Mouse (Mus musculus): Measurements from ENCODE around the gene Gm6588. TPM values are rescaled to one million over a fixed set of nuclear protein-coding genes. Genes with fewer than 3 reads are reported as not detected.

Gene Gm6588
- polyA plus RNA-seq, 1 experiment: not detected

GRCm38 (mm10) chr5:112428944-112429343, 20.3 kb upstream of the Gm6588 start:
- DNase-seq (ENCODE audit: low read depth): peak; percentile 84
- peak; percentile 90 for TF ChIP-seq CTCF (IDR thresholded peaks at IDR 0.05; ENCODE audit: borderline replicate concordance, extremely low read depth, insufficient read depth, insufficient read length)
- no peak for TF ChIP-seq POLR2A (IDR thresholded peaks at IDR 0.05; ENCODE audit: borderline replicate concordance, extremely low read depth, insufficient read depth, insufficient read length, poor library complexity, severe bottlenecking)

GRCm38 (mm10) chr5:112431120-112431775, 18.0 kb upstream of the Gm6588 start:
- TF ChIP-seq CTCF (IDR thresholded peaks at IDR 0.05; ENCODE audit: borderline replicate concordance, extremely low read depth, insufficient read depth, insufficient read length) (no peak), POLR2A (IDR thresholded peaks at IDR 0.05; ENCODE audit: borderline replicate concordance, extremely low read depth, insufficient read depth, insufficient read length, poor library complexity, severe bottlenecking) (no peak)
- DNase-seq (ENCODE audit: low read depth): no peak

DNA sequence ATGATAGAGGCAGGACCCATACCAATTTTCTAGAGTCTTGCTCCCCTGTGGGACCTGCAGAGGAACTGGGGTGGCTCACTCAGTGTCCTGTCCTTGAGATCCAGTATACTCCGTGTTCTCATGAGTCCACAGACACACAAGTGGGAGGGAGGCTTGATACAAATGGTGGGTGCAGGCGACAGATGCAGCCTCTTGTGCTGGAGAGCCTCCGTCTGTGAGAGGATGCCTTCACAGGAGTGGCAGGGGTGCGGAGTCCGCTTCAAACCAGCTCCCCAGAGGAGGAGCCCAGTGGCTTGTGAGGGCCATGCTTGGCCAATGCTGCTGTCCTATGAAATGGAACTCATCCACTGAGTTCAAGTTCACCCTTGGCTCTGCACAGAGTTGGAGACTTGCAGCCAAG, 17.2 kb upstream of the Gm6588 start:
- TF ChIP-seq POLR2A (IDR thresholded peaks at IDR 0.05; ENCODE audit: borderline replicate concordance, extremely low read depth, insufficient read depth, insufficient read length, poor library complexity, severe bottlenecking) (no peak), CTCF (IDR thresholded peaks at IDR 0.05; ENCODE audit: borderline replicate concordance, extremely low read depth, insufficient read depth, insufficient read length) (no peak)
- no peak for DNase-seq (ENCODE audit: low read depth)

GRCm38 (mm10) chr5:112433004-112433403, 16.2 kb upstream of the Gm6588 start:
- TF ChIP-seq POLR2A (IDR thresholded peaks at IDR 0.05; ENCODE audit: borderline replicate concordance, extremely low read depth, insufficient read depth, insufficient read length, poor library complexity, severe bottlenecking) (no peak), CTCF (IDR thresholded peaks at IDR 0.05; ENCODE audit: borderline replicate concordance, extremely low read depth, insufficient read depth, insufficient read length) (peak; percentile 90)
- DNase-seq (ENCODE audit: low read depth): peak; percentile 86

- TF ChIP-seq POLR2A (IDR thresholded peaks at IDR 0.05; ENCODE audit: borderline replicate concordance, extremely low read depth, insufficient read depth, insufficient read length, poor library complexity, severe bottlenecking) (no peak), CTCF (IDR thresholded peaks at IDR 0.05; ENCODE audit: borderline replicate concordance, extremely low read depth, insufficient read depth, insufficient read length) (no peak)
- DNase-seq (ENCODE audit: low read depth): no peak
These were observed 10.7 kb upstream of the Gm6588 start for GRCm38 (mm10) chr5:112438535-112438934.

- no peak for DNase-seq (ENCODE audit: low read depth)
- no peak for TF ChIP-seq CTCF (IDR thresholded peaks at IDR 0.05; ENCODE audit: borderline replicate concordance, extremely low read depth, insufficient read depth, insufficient read length)
- TF ChIP-seq POLR2A (IDR thresholded peaks at IDR 0.05; ENCODE audit: borderline replicate concordance, extremely low read depth, insufficient read depth, insufficient read length, poor library complexity, severe bottlenecking): no peak
These were observed 3.9 kb downstream of the Gm6588 start for GRCm38 (mm10) chr5:112453088-112453487.

- peak; percentile 62 for DNase-seq (ENCODE audit: low read depth)
These were observed 5.8 kb downstream of the Gm6588 start for GRCm38 (mm10) chr5:112454966-112455555.

DNA sequence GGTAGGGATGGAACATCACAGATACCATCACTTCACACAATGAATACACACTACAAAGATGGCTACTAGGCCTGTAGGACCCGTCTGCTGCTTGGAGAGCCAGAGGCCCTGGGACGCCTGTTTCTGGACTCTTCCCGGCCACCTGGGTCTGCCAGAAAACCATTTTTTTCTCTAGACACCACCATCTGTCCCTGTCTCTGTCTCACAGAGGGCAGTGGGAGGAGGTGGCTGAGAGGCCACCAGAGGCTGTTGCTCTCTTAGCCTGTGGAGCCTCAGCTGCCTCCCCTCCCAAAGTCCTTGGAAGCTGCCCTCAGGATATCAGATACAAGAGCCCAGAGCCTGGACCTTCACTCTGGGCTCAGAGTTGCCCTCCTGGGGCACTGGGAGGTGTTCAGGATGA, 10.7 kb downstream of the Gm6588 start:
- DNase-seq (ENCODE audit: low read depth): no peak
- TF ChIP-seq POLR2A (IDR thresholded peaks at IDR 0.05; ENCODE audit: borderline replicate concordance, extremely low read depth, insufficient read depth, insufficient read length, poor library complexity, severe bottlenecking) (no peak), CTCF (IDR thresholded peaks at IDR 0.05; ENCODE audit: borderline replicate concordance, extremely low read depth, insufficient read depth, insufficient read length) (no peak)

More at GRCm38 (mm10) chr5:112454966-112455555, 5.8 kb downstream of the Gm6588 start:
- peak; percentile 47; the same call in 1 of the 2 replicates for TF ChIP-seq CTCF (IDR thresholded peaks at IDR 0.05; ENCODE audit: borderline replicate concordance, extremely low read depth, insufficient read depth, insufficient read length)
- no peak for TF ChIP-seq POLR2A (IDR thresholded peaks at IDR 0.05; ENCODE audit: borderline replicate concordance, extremely low read depth, insufficient read depth, insufficient read length, poor library complexity, severe bottlenecking)

DNA sequence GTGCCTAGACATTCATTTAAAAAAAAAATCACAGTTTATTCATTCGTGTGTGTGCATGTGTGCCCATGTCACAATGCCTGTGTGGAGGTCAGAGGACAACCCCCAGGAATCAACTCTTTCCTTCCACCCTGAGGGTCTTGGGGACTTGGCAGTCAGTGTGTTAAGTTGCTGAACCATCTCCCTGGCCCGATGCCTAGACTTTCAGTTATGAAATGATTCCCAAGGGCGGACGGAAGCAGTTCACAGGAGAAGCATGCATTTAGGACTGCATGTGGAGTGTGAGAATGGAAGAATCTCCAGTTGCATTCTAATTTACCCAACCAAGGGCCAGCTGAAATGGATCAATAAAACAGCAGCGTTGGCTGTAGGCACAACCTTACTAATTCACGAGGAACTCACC, 17.1 kb downstream of the Gm6588 start:
- peak; percentile 68 for DNase-seq (ENCODE audit: low read depth)
- TF ChIP-seq POLR2A (IDR thresholded peaks at IDR 0.05; ENCODE audit: borderline replicate concordance, extremely low read depth, insufficient read depth, insufficient read length, poor library complexity, severe bottlenecking) (no peak), CTCF (IDR thresholded peaks at IDR 0.05; ENCODE audit: borderline replicate concordance, extremely low read depth, insufficient read depth, insufficient read length) (no peak)

GRCm38 (mm10) chr5:112468986-112469581, 19.9 kb downstream of the Gm6588 start:
- no peak for TF ChIP-seq CTCF (IDR thresholded peaks at IDR 0.05; ENCODE audit: borderline replicate concordance, extremely low read depth, insufficient read depth, insufficient read length)
- no peak for TF ChIP-seq POLR2A (IDR thresholded peaks at IDR 0.05; ENCODE audit: borderline replicate concordance, extremely low read depth, insufficient read depth, insufficient read length, poor library complexity, severe bottlenecking)
- no peak for DNase-seq (ENCODE audit: low read depth)

DNA sequence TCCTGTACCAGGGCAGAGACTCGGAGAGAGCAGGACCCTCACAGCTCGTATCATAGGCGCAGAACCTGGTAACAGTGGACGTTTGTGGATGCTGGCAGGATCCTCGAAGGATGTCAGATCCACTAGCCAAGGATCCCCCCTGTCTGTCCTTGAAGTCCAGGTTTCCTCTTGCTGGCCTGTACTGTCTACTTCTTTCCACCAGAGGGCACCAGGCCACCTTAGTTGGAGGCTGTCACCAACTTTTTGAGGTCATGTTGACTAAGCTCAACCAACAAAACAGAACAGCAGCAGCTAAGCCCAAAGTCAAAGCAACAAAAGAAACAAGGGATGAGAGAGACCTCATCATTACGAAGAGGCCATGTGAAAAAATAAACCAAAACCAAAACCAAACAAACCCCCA, 20.9 kb downstream of the Gm6588 start:
- TF ChIP-seq POLR2A (IDR thresholded peaks at IDR 0.05; ENCODE audit: borderline replicate concordance, extremely low read depth, insufficient read depth, insufficient read length, poor library complexity, severe bottlenecking) (no peak), CTCF (IDR thresholded peaks at IDR 0.05; ENCODE audit: borderline replicate concordance, extremely low read depth, insufficient read depth, insufficient read length) (peak; percentile 76; the same call in 1 of the 2 replicates)
- peak; percentile 75 for DNase-seq (ENCODE audit: low read depth)

Data from brain, embryonic 14.5 days (tissue).